Mouse (Mus musculus): ENCODE results near the gene Vmn2r73.
"Not testable (repeated sequence)": the region's sequence is repeated elsewhere in the genome, so short reads cannot be mapped to it uniquely, and the experiment has no call there.

The Vmn2r73 gene

DNA sequence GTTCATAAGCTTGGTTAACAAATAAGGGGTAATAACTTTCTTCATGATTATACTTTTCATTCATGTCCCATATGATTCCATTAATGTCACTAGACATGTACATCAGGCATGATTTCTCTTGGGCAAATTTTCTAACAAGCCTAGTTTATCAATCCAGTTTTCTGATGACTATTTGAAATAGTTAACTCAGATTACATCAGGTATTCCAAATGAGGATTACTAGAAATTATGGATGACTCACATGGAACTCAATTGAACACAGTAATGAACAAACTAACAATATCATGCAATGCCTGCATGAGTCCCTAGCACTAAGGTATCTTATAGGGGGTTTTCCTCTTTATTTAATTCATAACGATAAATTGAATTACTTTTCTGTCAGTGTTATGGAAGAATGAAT is at the start of gene Vmn2r73:
Vmn2r73 (minus strand) TSS at position 101 of the 400 bp plus-strand sequence.
- no peak for DNase-seq

DNA sequence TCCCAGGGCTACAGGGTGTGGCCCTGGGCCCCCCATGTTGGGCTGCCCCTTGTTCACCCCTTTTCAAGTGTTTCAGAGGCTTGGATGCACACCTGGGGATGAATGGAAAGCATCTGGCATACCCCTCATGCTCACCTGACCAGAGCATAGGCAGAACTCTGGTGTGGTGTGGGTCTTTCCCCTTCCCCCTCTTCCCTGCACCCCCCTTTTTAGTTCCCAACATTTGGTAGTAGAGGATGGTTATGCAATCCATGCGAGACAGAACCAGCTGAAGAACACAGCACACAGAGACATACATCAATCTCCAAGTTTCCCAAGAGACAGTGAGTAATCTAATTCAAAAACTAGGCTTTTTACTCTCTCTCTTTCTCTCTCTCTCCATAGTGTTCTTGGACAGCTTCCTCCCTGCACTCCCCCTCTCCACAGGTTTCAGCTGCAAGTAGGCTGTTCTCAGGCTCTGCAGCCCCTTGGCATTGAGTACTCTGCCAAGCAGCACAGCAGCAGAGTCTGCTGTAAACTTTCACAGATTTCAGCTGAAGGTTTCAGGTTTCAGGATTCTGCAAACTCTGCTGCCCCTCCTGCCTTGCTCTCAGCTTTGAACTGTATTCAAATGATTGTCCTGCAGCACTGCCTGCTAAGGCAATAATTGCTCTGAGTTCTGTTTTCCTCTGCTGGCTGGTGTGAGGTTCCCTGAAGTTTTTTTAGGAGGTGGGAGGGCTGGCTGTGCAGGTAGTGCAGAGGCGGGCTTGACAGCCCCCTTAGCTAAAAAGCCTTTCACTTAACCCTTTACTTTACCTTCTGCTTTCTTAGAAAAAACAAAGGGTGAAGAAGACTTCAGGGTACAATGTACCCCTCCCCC is 35.7 kb downstream of the Vmn2r73 start:
- no peak for DNase-seq

DNA sequence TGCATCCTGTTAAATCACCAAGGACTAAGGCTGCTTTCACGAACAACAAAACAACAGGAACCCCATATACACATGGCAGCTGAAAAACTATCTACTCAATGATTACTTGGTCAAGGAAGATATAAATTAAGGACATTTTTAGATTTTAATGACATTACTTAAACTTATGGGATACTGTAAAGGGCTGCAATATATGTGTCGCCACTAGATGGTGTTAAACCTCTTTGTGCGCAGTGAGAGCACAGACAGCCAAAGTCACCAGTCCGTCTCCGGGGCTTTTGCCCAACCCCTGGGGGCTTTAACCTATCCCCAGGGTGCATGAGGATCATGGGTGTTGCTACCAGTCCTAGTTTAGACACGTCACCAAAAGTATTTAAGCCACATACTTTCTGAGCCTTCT is 58.0 kb downstream of the Vmn2r73 start:
- not testable (repeated sequence) for DNase-seq

All from kidney, adult 11 months (tissue).